Mouse (Mus musculus) G1E (cell line): ENCODE data around the gene Gsx2.

Experiments used
- CTCF ChIP-seq: IDR thresholded peaks from 2 replicates; pipeline ENCODE4 v1.5.1; 2012; ENCODE audit warnings: low read depth, low read length, inconsistent platforms, mixed read lengths
- GATA2 ChIP-seq: IDR thresholded peaks from 2 replicates; pipeline ENCODE4 v1.6.1; 2012; ENCODE audit warnings: low read depth, low read length, inconsistent platforms, borderline replicate concordance
- TAL1 ChIP-seq: conservative IDR thresholded peaks from 2 replicates; pipeline ENCODE4 v1.6.1; 2012; ENCODE audit warnings: low read depth, low read length, inconsistent platforms, mixed read lengths

- TF ChIP-seq CTCF (no peak), TAL1 (no peak), GATA2 (no peak)
Observed at GRCm38 (mm10) chr5:75084871-75085520, 9.6 kb downstream of the Gsx2 start.
